Mouse (Mus musculus) spleen, postnatal 36 days (tissue): ENCODE results near the gene Ankrd12.

Experiments used
- DNase-seq, 2 experiments: peaks; one replicate each; pipeline ENCODE4 v3.0.0; 2022; ENCODE audit warnings: low spot score in 2 of 2, mixed read lengths in 1 of 2

Gene Ankrd12

GRCm38 (mm10) chr17:66076934-66077333 is at the start of gene Ankrd12:
TSS of gene Ankrd12 (minus strand) at chr17:66077089.
- DNase-seq: peak; percentile 95 to 96

DNA sequence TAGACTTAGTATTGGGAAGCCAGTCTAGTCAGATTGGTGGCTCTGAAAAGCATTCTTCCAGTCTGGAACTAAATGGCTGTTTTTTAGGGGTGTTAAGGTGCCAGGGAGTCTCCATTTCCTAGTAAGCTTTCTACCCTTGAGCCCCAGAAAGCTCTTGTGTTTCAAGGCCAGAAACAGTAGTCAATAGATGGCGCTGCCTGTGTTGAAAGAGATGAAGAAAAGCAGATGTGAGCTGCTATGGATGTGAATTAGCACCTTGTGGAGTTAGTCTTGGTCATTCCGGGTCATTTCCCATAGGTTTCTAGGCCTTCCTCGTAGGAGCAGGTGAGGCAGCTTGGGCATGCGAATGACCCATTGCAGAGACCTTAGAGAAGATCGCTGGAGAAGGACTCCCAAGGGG is 48.3 kb upstream of the Ankrd12 start:
- DNase-seq: no peak

GRCm38 (mm10) chr17:66123816-66124610 is 47.1 kb upstream of the Ankrd12 start:
- DNase-seq: no peak

DNA sequence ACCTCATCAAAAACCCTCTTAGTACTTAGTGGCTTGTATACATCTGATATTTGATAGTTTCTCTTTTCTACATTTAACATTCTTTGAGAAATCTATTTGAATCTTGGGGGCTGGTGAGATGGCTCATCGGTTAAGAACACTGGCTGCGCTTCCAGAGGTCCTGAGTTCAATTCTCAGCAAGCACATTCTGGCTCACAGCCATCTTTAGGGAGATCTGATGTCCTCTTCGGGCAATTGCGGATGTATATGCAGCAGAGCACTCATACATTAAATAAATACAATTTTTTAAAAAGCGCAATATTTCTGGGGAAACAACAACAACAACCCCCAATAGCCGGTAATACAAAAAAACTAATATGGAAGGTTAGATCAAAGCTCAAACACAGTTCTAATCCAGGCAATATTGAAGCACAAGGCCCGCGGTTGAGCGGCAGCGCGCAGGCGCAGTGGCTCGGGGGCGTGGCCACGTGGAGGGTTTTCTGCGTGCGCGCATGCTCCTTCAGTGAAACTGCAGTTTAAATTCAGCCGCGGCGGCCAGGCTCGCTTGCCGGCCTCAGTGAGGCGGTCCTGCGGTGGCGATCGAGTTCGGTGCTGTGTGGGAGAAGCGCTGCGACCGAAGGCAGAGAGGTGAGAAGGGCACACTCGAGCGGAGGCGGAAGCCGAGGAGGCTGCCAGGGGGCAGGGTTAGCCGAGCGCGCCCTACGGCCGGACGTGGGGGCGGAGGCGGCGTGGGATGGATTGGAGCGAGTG is 46.4 kb upstream of the Ankrd12 start, which contains the start of gene Ddx11:
Ddx11 (plus strand) TSS at position 455 of the 750 bp plus-strand sequence.
- peak; percentile 90 to 91 for DNase-seq

- DNase-seq: no peak
Measured at GRCm38 (mm10) chr17:66120701-66121100, 43.8 kb upstream of the Ankrd12 start.

GRCm38 (mm10) chr17:66118991-66119390 is 42.1 kb upstream of the Ankrd12 start:
- DNase-seq: no peak

DNA sequence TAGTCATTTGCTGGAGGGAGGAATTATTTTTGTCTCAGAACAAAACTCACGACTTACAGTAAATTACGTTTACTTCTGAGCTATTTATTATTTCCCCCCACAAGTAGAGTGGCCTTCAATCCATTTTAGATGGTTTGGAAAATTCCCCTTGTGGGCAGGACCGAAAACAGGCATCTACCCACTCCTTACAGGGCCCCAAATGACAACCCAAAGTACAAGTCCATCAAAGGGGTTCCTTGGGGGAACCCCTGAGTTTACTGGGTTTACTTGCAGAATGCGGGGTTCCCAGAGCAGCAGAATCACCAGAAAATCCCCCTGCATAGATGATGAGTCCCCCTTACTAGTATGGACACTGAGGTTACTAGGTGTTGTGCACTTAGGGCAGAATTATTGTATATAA is 35.3 kb upstream of the Ankrd12 start:
- no peak for DNase-seq

- DNase-seq: peak; percentile 89 to 90
Measured at GRCm38 (mm10) chr17:66111402-66111959, 34.6 kb upstream of the Ankrd12 start, which contains the start of gene Washc1. TSS of gene Washc1 (plus strand) at chr17:66111545.

DNA sequence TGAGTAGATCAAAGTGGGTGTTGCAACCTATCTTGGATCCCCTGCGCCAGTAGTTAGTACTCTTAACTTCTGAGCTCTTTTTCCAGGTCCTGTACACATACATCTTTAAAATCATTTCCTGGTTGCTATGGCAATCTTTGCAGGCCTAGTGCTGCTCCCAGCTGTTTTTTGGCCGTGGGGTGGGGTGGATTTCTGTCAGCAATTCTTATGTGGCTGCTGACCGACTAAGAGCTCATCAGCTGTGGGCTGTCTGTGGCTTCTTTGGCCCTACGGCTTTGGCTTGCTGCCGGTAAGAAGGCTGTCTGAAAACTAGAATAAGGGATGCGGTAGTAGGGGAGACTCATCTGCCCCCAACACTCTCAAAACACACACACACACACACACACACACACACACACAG is 33.9 kb upstream of the Ankrd12 start:
- peak; percentile 17 to 25 for DNase-seq

GRCm38 (mm10) chr17:66108198-66108597 is 31.3 kb upstream of the Ankrd12 start:
- DNase-seq: no peak

DNA sequence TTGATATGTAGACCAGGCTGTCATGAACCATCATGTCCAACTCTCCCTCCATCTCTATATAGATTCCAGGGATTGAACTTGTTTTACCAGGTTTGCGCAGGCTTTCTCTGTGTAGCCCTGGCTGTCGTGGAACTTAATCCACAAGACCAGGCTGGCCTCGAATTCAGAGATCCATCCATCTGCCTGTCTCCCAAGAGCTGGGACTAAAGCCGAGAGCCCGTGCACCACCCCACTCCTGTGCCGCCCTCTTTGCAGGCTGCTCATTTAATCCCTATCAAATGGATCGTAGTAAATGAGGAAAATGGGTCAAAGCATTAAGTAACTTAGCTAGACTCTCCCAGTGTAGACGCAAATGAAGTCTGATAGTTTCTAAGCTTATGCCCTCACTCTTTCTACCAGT is 30.6 kb upstream of the Ankrd12 start:
- DNase-seq: no peak

DNA sequence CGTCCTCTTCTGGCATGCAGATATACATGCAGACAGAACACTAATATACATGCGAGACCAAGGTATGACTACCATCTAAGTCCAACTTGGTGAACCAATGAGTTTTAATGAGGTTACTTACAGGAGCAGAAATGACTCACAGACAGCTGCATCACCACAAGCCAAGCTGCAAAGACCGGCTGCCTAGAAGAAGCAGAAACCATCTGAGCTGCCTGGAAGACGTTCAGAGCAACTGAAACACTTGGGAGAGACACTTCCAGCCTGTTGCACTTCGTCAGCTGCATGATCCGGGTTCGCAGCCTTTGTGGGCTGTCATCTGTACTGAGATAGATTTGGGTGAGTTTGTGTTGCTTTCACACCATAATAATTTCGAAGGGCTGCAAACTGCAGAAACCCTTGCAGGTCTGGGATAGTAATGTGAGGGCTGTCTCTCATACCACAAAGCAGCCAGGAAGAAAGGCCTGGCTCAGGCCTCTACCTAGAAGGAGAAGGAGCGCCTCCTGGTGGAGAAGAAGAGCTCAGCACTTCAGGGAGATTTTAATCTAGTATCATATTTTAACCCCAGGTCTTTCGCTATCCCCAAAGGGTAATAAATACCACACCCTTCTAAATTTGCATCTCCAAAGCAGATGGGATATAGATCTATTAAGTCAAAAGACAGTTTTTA is 29.8 kb upstream of the Ankrd12 start:
- DNase-seq: peak; percentile 56 to 67

DNA sequence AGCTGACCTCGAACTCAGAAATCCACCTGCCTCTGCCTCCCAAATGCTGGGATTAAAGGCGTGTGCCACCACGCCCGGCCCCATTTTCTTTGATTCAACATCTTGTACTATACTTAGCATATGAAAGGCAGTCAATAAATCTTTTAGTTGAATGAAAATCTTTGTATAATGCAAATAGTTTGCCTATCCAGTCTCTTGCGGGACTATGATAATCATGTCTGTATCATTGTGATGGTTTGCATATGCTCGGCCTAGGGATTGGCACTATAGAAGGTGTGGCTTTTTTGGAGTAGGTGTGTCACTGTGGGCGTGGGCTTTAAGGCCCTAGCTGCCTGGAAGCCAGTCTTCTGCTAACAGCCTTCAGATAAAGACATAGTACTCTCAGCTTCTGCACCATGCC is 27.2 kb upstream of the Ankrd12 start:
- DNase-seq: no peak

GRCm38 (mm10) chr17:66101380-66102330 is 24.8 kb upstream of the Ankrd12 start, which contains the start of gene Ndufv2:
TSS of gene Ndufv2 (minus strand) at chr17:66101559.
- DNase-seq: peak; percentile 92 to 94

- DNase-seq: no peak
Measured at GRCm38 (mm10) chr17:66100566-66101379, 23.9 kb upstream of the Ankrd12 start.

GRCm38 (mm10) chr17:66092664-66093063 is 15.8 kb upstream of the Ankrd12 start:
- no peak for DNase-seq

- no peak for DNase-seq
Measured at GRCm38 (mm10) chr17:66092065-66092464, 15.2 kb upstream of the Ankrd12 start.

GRCm38 (mm10) chr17:66091392-66091791 is 14.5 kb upstream of the Ankrd12 start:
- DNase-seq: no peak

DNA sequence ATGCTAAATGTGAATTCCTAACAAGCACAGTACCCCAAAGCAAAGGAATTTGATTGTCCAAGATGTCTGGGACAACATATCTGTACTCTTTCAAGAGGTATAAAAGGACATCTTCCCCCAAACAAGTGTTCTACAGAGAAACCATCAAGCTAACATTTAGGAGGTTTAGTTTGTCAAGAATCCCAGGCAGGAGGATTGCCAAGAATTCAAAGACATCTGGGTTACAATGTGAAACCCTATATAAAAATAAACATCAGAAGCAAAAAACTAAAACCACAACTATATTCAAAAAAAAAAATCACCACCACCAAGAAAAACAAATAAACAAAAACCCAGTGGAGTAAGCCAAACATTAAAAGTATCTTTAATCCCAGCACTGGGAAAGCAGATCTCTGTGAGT is 13.4 kb upstream of the Ankrd12 start:
- no peak for DNase-seq

DNA sequence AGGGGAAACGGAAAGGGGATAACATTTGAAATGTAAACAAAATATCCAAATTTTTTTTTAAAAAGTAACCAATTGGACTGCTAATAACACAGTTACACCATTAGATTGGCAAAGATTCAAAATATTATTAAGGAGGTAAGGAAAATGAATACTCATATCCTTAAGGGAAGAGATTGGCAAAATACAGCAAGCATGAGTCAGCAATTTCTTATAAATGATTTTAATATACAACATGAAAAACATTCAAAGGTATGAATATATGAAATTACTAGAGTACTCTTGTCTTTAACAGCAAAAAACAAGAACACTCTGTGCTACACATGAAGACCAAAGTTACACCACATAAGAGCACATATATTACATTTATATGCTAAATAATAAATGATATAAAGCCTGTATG is 8.1 kb upstream of the Ankrd12 start:
- DNase-seq: no peak
